Mouse (Mus musculus): ENCODE measurements around the gene Taf1. TPM values are rescaled to one million over a fixed set of nuclear protein-coding genes. Genes with fewer than 3 reads are reported as not detected.

The Taf1 gene
- total and polyA plus RNA-seq, 2 experiments = 1.7 to 13.3 TPM

DNA sequence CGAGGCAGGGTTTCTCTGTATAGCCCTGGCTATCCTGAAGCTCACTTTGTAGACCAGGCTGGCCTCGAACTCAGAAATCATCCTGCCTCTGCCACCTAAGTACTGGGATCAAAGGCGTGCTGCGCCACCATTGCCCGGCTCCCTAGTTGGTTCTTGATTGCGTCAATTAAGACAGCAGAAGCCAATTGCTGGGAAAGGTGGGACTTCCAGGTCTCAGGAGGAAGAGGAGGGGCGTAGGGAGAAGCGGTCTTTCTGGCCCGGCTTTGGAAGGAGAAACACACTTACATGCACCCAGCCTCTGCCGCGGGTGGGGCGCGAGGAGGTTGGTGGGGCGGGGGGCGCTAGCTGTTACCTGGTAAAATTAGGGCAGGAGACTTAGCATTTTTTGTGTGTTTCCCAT lies 10.5 kb upstream of the Taf1 start:
- H3K36me3 ChIP-seq (ENCODE audit: control insufficient read depth, insufficient read depth, low read length) = no peaks in the 10 kb centered on the region

GRCm38 (mm10) chrX:101527356-101527755 lies 5.2 kb upstream of the Taf1 start:
- Histone ChIP-seq H3K27me3 (ENCODE audit: control insufficient read depth, insufficient read depth, low read length) (no peaks in the 10 kb centered on the region), H3K4me1 (ENCODE audit: control insufficient read depth, insufficient read depth, low read length) (no peaks in the 10 kb centered on the region), H3K4me3 (ENCODE audit: insufficient read depth, low read depth, low read length) (peak overlapping the region; percentile 63), H3K27ac (replicated peaks; ENCODE audit: insufficient read depth, low read depth, low read length) (no peak overlapping the region), H3K9ac (ENCODE audit: low read depth, low read length) (no peak overlapping the region), H3K79me2 (ENCODE audit: control insufficient read depth, insufficient read depth, low read length) (no peaks in the 10 kb centered on the region), H3K36me3 (ENCODE audit: control insufficient read depth, insufficient read depth, low read length) (no peaks in the 10 kb centered on the region)
- TF ChIP-seq POLR2A (IDR thresholded peaks at IDR 0.05; ENCODE audit: extremely low read depth, insufficient read depth, low read length) = no peak
- TF ChIP-seq CTCF (IDR thresholded peaks at IDR 0.05; ENCODE audit: low read depth, low read length) = no peak
- peak; percentile 43 for DNase-seq (ENCODE audit: extremely low read depth, low read depth, low spot score)
- WGBS = 39% methylated on average over 9 of the region's 9 CpGs

More for the DNA sequence above, 10.5 kb upstream of the Taf1 start:
- H3K4me3 ChIP-seq (ENCODE audit: insufficient read depth, low read depth, low read length) = peak overlapping the region; percentile 37
- no peak overlapping the region for H3K27ac ChIP-seq (replicated peaks; ENCODE audit: insufficient read depth, low read depth, low read length)
- H3K27me3 ChIP-seq (ENCODE audit: control insufficient read depth, insufficient read depth, low read length) = no peaks in the 10 kb centered on the region
- TF ChIP-seq POLR2A (IDR thresholded peaks at IDR 0.05; ENCODE audit: extremely low read depth, insufficient read depth, low read length) (no peak), CTCF (IDR thresholded peaks at IDR 0.05; ENCODE audit: low read depth, low read length) (no peak)
- H3K9ac ChIP-seq (ENCODE audit: low read depth, low read length) = no peak overlapping the region
- no peaks in the 10 kb centered on the region for H3K79me2 ChIP-seq (ENCODE audit: control insufficient read depth, insufficient read depth, low read length)
- DNase-seq (ENCODE audit: extremely low read depth, low read depth, low spot score) = peak; percentile 16
- 91% methylated on average over 15 of the region's 15 CpGs for WGBS
- no peaks in the 10 kb centered on the region for H3K4me1 ChIP-seq (ENCODE audit: control insufficient read depth, insufficient read depth, low read length)

DNA sequence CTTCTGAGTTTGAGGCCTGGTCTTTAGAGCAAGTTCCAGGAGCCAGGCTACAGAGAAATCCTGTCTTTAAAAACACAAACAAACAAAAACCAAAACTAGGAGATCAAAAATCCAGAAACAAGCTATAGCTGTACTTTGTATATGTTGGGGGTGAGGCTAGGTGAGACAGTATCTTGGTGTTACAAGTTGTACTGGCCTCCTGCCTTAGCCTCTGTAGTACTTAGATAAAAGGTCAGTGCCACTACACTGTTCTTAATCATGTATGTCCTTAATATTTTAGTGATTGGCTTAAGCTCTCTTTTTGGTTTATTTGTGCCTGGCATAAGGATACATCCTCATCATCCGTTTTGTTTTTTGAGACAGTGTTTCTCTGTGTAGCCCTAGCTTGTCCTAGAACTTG lies 52.9 kb downstream of the Taf1 start:
- TF ChIP-seq POLR2A (IDR thresholded peaks at IDR 0.05; ENCODE audit: extremely low read depth, insufficient read depth, low read length) = no peak
- no peak for TF ChIP-seq CTCF (IDR thresholded peaks at IDR 0.05; ENCODE audit: low read depth, low read length)
- Histone ChIP-seq H3K4me1 (ENCODE audit: control insufficient read depth, insufficient read depth, low read length) (no peaks in the 10 kb centered on the region), H3K9ac (ENCODE audit: low read depth, low read length) (no peak overlapping the region), H3K36me3 (ENCODE audit: control insufficient read depth, insufficient read depth, low read length) (peaks cover 2% of the 10 kb centered on the region; the same call in 1 of the 2 replicates), H3K79me2 (ENCODE audit: control insufficient read depth, insufficient read depth, low read length) (no peaks in the 10 kb centered on the region), H3K27me3 (ENCODE audit: control insufficient read depth, insufficient read depth, low read length) (no peaks in the 10 kb centered on the region), H3K27ac (replicated peaks; ENCODE audit: insufficient read depth, low read depth, low read length) (no peak overlapping the region), H3K4me3 (ENCODE audit: insufficient read depth, low read depth, low read length) (no peak overlapping the region)
- DNase-seq (ENCODE audit: extremely low read depth, low read depth, low spot score) = no peak
- 88% methylated on average over 1 of the region's 1 CpGs for WGBS

GRCm38 (mm10) chrX:101616183-101616582 lies 83.6 kb downstream of the Taf1 start:
- no peak for DNase-seq (ENCODE audit: extremely low read depth, low read depth, low spot score)
- TF ChIP-seq POLR2A (IDR thresholded peaks at IDR 0.05; ENCODE audit: extremely low read depth, insufficient read depth, low read length) = no peak
- no peak for TF ChIP-seq CTCF (IDR thresholded peaks at IDR 0.05; ENCODE audit: low read depth, low read length)
- no peaks in the 10 kb centered on the region for H3K4me1 ChIP-seq (ENCODE audit: control insufficient read depth, insufficient read depth, low read length)
- no peaks in the 10 kb centered on the region for H3K36me3 ChIP-seq (ENCODE audit: control insufficient read depth, insufficient read depth, low read length)
- 96% methylated on average over 3 of the region's 3 CpGs for WGBS
- no peaks in the 10 kb centered on the region for H3K79me2 ChIP-seq (ENCODE audit: control insufficient read depth, insufficient read depth, low read length)
- no peak overlapping the region for H3K4me3 ChIP-seq (ENCODE audit: insufficient read depth, low read depth, low read length)
- H3K27me3 ChIP-seq (ENCODE audit: control insufficient read depth, insufficient read depth, low read length) = no peaks in the 10 kb centered on the region
- no peak overlapping the region for H3K9ac ChIP-seq (ENCODE audit: low read depth, low read length)
- no peak overlapping the region for H3K27ac ChIP-seq (replicated peaks; ENCODE audit: insufficient read depth, low read depth, low read length)

DNA sequence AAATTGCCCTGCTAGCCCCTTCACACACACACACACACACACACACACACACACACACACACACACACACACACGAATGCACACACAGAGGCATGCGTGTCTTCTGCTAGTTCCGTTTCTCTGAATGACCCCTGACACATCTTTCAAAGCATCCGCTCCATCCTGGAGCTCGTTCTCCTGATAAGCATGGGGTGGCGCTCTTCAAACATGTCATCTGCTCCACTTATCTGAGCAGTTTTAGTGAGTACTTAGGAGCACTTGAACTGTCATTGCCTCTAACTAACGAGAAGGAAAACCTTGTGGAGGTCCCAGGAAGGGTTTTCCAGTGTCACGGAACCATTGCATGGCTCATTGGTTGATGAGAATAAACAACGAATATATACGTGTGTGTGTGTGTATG lies 85.4 kb downstream of the Taf1 start:
- TF ChIP-seq CTCF (IDR thresholded peaks at IDR 0.05; ENCODE audit: low read depth, low read length) (no peak), POLR2A (IDR thresholded peaks at IDR 0.05; ENCODE audit: extremely low read depth, insufficient read depth, low read length) (no peak)
- DNase-seq (ENCODE audit: extremely low read depth, low read depth, low spot score) = no peak
- WGBS = 43% methylated on average over 9 of the region's 10 CpGs
- Histone ChIP-seq H3K27ac (replicated peaks; ENCODE audit: insufficient read depth, low read depth, low read length) (no peak overlapping the region), H3K4me1 (ENCODE audit: control insufficient read depth, insufficient read depth, low read length) (no peaks in the 10 kb centered on the region), H3K79me2 (ENCODE audit: control insufficient read depth, insufficient read depth, low read length) (no peaks in the 10 kb centered on the region), H3K27me3 (ENCODE audit: control insufficient read depth, insufficient read depth, low read length) (no peaks in the 10 kb centered on the region), H3K4me3 (ENCODE audit: insufficient read depth, low read depth, low read length) (no peak overlapping the region), H3K9ac (ENCODE audit: low read depth, low read length) (no peak overlapping the region), H3K36me3 (ENCODE audit: control insufficient read depth, insufficient read depth, low read length) (no peaks in the 10 kb centered on the region)

- TF ChIP-seq POLR2A (IDR thresholded peaks at IDR 0.05; ENCODE audit: extremely low read depth, insufficient read depth, low read length) = no peak
- no peak for TF ChIP-seq CTCF (IDR thresholded peaks at IDR 0.05; ENCODE audit: low read depth, low read length)
- Histone ChIP-seq H3K27me3 (ENCODE audit: control insufficient read depth, insufficient read depth, low read length) (no peaks in the 10 kb centered on the region), H3K9ac (ENCODE audit: low read depth, low read length) (no peak overlapping the region), H3K27ac (replicated peaks; ENCODE audit: insufficient read depth, low read depth, low read length) (no peak overlapping the region), H3K79me2 (ENCODE audit: control insufficient read depth, insufficient read depth, low read length) (no peaks in the 10 kb centered on the region), H3K4me1 (ENCODE audit: control insufficient read depth, insufficient read depth, low read length) (no peaks in the 10 kb centered on the region), H3K36me3 (ENCODE audit: control insufficient read depth, insufficient read depth, low read length) (no peaks in the 10 kb centered on the region), H3K4me3 (ENCODE audit: insufficient read depth, low read depth, low read length) (no peak overlapping the region)
- DNase-seq (ENCODE audit: extremely low read depth, low read depth, low spot score) = no peak
- WGBS = 71% methylated on average over 6 of the region's 6 CpGs
Measured at GRCm38 (mm10) chrX:101620317-101620716, 87.8 kb downstream of the Taf1 start.
